In the genomic region with DNA sequence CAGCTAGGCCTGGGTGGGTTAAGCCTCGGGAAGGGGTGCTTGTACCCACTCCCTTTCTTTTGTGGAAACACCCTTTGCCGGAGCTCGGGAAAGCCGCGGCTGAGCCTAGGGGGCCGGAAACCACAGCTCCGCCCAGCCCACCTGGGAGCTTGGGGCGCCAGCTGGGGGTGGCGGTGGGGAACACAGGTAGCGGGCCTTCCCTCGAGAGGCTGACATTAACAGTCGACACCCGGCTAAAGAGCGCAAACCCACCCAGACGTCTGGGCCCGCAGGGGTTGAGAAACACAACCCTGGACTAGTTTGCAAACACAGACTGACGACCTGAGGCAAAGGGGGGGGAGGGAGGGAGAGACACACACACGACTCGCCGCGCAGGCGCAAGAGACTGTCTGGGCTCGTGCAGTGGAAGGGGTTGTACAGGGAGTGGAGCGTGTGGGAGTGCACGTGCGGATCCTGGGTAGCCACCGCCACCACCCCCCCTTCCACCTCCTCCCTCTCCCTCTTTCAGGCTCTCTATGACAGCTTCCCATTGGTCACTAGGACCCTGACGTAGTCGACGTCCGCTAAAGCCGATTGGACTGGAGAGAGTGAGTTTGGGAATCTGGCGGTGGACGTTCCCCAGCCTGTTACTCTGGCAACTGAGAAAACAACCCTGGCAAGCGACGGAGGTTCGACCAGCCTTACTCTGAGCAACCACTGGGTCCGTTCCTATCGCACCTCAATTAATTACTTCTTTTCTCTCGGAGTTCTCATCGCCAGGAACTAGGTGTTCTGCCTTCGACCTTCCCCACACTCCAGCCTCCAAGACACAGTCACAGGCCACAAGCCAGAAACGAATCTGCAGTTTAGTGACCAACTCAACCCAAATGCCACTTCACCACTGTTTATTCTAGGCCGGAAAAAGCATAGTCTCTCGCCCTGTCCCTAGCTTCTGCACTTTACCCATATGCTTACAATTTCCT, we compare ENCODE assay signal across 8 mouse cellular contexts. TPM values are rescaled to one million over a fixed set of nuclear protein-coding genes. Genes with fewer than 3 reads are reported as not detected.
DNase-seq lines count a peak whose midpoint lies in the region; ATAC-seq lines count a peak whose summit lies in the region.

No protein-coding gene starts in this region.

- peak; percentile 44 for ATAC-seq in inflammation-experienced regulatory T-cells, adult 6 months
- peak; percentile 66 for ATAC-seq in megakaryocyte progenitor cell, adult 5-6 weeks (replicated peaks; ENCODE audit: poor library complexity)

- intact Hi-C loops in gastrocnemius, postnatal 14 days (cut with DNase I; ENCODE audit: low total_unique reads) = no loop called here
- intact Hi-C loops in left cerebral cortex, postnatal 10 days (cut with DNase I) = loop anchor here (10.0 kb wide), 1 partner anchor 324 kb away; a partner anchor contains a TSS

- DNase-seq in adrenal gland, adult (ENCODE audit: inconsistent age in 2 of 2, low spot score in 1 of 2) = peak; percentile 96 to 98
- DNase-seq in embryo, embryonic 11 days = peak; percentile 98
- DNase-seq in gastrocnemius, postnatal 14 days = peak; percentile 95
- DNase-seq in left cerebral cortex, postnatal 10 days (ENCODE audit: extremely low spot score in 1 of 2, low spot score in 2 of 2) = peak; percentile 95 to 97
- DNase-seq in right cerebral cortex, postnatal 10 days (ENCODE audit: low spot score in 2 of 2) = peak; percentile 97 to 99
- peak; percentile 78 for DNase-seq in urinary bladder, postnatal 25 days (ENCODE audit: low spot score)

RNA-seq across cellular contexts. Expression of a gene that starts 5.3 kb away (rescaled TPM):
- total RNA-seq in gastrocnemius, postnatal 14 days (2021) = 10 to 100 TPM; 30.3 to 31.4 TPM
- 10 to 100 TPM; 20.7 to 39.7 (median 35.5) TPM for polyA plus RNA-seq in inflammation-experienced regulatory T-cells, adult 6 months (2017; shearing (Covaris generic))
- total RNA-seq in left cerebral cortex, postnatal 10 days (2021) = 10 to 100 TPM; 42.7 to 43.9 TPM
- total RNA-seq in megakaryocyte progenitor cell, adult 5-6 weeks (2015) = 10.4 and 11.7 TPM in 2 replicates
- total RNA-seq in megakaryocyte progenitor cell, adult 5-6 weeks (2017) = 1.8 and 2.9 TPM in 2 replicates

RNA-seq across cellular contexts. Expression of a gene that starts 20.7 kb away (rescaled TPM):
- 10 to 100 TPM; 12.8 to 15.2 TPM for total RNA-seq in gastrocnemius, postnatal 14 days (2021)
- polyA plus RNA-seq in inflammation-experienced regulatory T-cells, adult 6 months (2017; shearing (Covaris generic)) = 1 to 10 TPM in 1 of 3 experiments, under 1 TPM in 2; 0.40 to 1.0 (median 0.74) TPM
- 1 to 10 TPM; 2.8 to 3.0 TPM for total RNA-seq in left cerebral cortex, postnatal 10 days (2021)
- 0.07 and 0.42 TPM in 2 replicates for total RNA-seq in megakaryocyte progenitor cell, adult 5-6 weeks (2015)
- total RNA-seq in megakaryocyte progenitor cell, adult 5-6 weeks (2017) = 0.12 TPM in 1 of 2 replicates, not detected in the other

RNA-seq across cellular contexts. Expression of a gene that starts 23.3 kb away (rescaled TPM):
- total RNA-seq in gastrocnemius, postnatal 14 days (2021) = 10 to 100 TPM; 19.0 to 20.7 TPM
- polyA plus RNA-seq in inflammation-experienced regulatory T-cells, adult 6 months (2017; shearing (Covaris generic)) = 10 to 100 TPM; 13.9 to 20.0 (median 18.4) TPM
- 10 to 100 TPM; 37.9 to 39.8 TPM for total RNA-seq in left cerebral cortex, postnatal 10 days (2021)
- total RNA-seq in megakaryocyte progenitor cell, adult 5-6 weeks (2015) = 15.4 and 16.6 TPM in 2 replicates
- total RNA-seq in megakaryocyte progenitor cell, adult 5-6 weeks (2017) = 34.2 and 50.3 TPM in 2 replicates

RNA-seq across cellular contexts. Expression of a gene that starts 23.5 kb away (rescaled TPM):
- total RNA-seq in gastrocnemius, postnatal 14 days (2021) = 10 to 100 TPM; 79.5 to 87.9 TPM
- 100 to 1,000 TPM; 108 to 130 (median 112) TPM for polyA plus RNA-seq in inflammation-experienced regulatory T-cells, adult 6 months (2017; shearing (Covaris generic))
- total RNA-seq in left cerebral cortex, postnatal 10 days (2021) = 10 to 100 TPM; 84.2 to 85.7 TPM
- 114 and 125 TPM in 2 replicates for total RNA-seq in megakaryocyte progenitor cell, adult 5-6 weeks (2015)
- total RNA-seq in megakaryocyte progenitor cell, adult 5-6 weeks (2017) = 146 and 205 TPM in 2 replicates

RNA-seq across cellular contexts. Expression of a gene that starts 49.6 kb away (rescaled TPM):
- 10 to 100 TPM; 25.5 to 28.7 TPM for total RNA-seq in gastrocnemius, postnatal 14 days (2021)
- polyA plus RNA-seq in inflammation-experienced regulatory T-cells, adult 6 months (2017; shearing (Covaris generic)) = 10 to 100 TPM; 30.0 to 68.3 (median 60.9) TPM
- 100 to 1,000 TPM; 525 to 527 TPM for total RNA-seq in left cerebral cortex, postnatal 10 days (2021)
- total RNA-seq in megakaryocyte progenitor cell, adult 5-6 weeks (2015) = 17.0 and 22.4 TPM in 2 replicates
- 19.9 and 38.2 TPM in 2 replicates for total RNA-seq in megakaryocyte progenitor cell, adult 5-6 weeks (2017)

Comparison
In these comparisons a context has a peak if more than half of its experiments do, and no peak if none do; other contexts are left out.
1. Peak in every context shown above with its lines: DNase-seq and ATAC-seq.